Mouse (Mus musculus): ENCODE measurements at regions not wholly inside any gene's neighbourhood (a gene's known extent, or its start where the extent isn't known, plus 50 kb on each side); places are given as distances from the start of the nearest gene placed in this dataset.

DNA sequence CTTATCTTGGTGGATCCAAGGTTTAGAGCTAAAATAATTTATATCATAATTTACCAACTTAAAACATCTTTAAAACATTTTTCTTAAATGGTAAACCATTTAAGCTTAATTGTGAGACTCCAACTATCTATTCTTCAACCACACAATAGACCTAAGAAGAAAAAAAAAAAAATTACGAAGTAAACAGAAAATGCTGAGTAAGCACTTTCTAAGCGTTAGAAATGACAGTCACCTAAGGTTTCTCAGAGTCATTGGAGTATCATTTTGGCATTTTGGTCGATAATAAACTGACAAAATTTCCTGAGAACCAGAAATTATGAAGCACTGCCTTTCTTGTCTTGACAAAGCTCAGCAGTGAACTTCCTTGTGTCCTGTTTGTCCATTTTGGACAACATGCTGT is 1323.7 kb upstream of the Pcdh7 start:
- DNase-seq (ENCODE audit: low spot score in 2 of 2), result no peak
- intact Hi-C loops (cut with DNase I), result no loop called here

DNA sequence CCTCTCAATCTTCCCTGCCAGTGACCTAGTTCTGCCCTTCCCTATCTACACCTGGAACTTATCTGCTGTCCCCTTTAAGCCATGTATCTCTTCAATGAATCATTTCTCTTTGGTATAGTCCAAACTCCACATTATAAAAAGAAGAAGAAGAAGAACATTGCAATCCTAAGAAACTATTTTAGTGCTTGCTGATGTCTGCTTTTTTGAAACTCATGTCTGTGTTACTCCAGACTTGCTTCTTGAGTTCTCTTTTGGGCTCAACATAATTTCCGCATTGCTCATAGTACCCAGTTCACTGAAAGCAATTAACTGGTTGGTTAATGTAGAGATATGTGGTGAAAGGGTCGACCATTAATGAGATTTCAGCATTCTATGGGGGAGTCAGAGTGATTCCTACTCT is 1282.8 kb upstream of the Pcdh7 start:
- intact Hi-C loops (cut with DNase I), result no loop called here
- DNase-seq (ENCODE audit: low spot score in 2 of 2), result peak; percentile 3 to 31

DNA sequence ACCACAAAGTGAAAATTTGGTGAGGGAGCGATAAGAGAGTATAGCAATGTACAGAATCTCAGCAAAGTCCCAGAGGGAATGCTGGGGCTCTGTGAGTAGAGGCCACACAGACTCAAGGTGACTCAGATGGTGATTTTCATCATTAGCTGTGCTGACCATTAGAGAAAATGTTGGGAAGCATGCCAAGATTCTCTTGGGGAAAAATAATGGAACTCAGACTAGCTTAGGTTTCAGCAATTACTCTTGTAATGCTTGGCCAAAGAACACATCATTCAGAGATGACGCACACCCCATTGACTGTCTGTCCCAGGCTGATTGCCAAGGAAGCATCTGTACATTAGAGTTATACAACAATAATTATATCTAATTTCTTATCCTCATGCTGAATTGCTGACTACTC is 1277.3 kb upstream of the Pcdh7 start:
- DNase-seq (ENCODE audit: low spot score in 2 of 2), result no peak
- intact Hi-C loops (cut with DNase I), result no loop called here

DNA sequence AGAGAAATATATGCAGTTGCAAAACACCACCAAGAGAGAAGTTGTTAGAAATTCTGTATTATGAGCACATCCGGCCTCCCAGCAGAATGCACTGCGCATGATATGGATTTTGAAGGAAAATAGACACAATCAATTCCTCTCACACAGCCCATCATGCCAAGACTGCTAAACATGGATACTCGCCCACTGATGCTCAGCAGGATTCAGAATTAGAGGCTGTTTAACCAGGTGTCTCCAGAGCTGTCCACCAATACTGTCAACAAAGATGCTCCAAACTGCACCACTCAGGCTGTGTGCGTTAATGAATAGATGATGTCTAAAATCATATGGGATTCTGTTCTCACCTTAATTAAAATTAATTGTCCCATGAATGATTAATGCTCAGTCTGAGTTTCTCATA is 1230.0 kb upstream of the Pcdh7 start:
- intact Hi-C loops (cut with DNase I), result no loop called here
- DNase-seq (ENCODE audit: low spot score in 2 of 2), result peak in 1 of 2 experiments; percentile 4

Data from left cerebral cortex, postnatal 25 days (tissue).